Mouse (Mus musculus): ENCODE measurements around the gene Syne1. TPM values are rescaled to one million over a fixed set of nuclear protein-coding genes. Genes with fewer than 3 reads are reported as not detected.

Syne1 gene
- polyA plus RNA-seq, 1 experiment from 2014 or later: 3.1 TPM

DNA sequence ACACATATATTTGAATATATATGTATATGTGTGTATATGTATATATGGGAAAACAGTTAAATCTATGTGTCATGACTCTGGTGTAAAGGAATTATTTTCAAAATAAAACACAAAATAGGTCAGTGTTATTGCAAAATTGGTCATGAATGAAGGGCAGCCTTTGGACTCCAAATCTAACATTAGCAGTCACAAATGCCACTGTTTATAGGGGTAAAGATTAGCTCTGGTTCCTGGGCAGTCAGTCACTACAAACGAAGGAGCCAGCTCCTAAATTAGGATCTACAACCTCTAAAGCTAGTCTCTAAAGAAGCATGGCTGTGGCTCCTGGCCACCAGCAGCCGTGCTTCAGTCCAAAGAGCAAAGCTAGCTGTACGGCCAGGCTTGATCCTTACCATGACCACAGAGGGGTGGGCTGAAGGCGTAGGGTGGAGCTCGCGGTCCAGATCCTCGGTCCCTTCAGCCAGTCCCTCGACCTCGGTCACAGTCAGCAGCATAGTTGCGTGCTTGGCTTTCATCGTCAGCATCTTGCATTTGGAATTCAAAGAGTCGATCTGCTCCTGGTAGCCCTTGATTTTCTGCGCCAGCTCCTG, 357.1 kb downstream of the Syne1 start:
- Histone ChIP-seq H3K9me3 (replicated peaks; ENCODE audit: control insufficient read depth, low read length) (no peaks in the 10 kb centered on the region), H3K4me2 (ENCODE audit: low read depth, low read length) (peak overlapping the region; percentile 60), H3K4me1 (ENCODE audit: control insufficient read depth, insufficient read depth, low read length) (no peaks in the 10 kb centered on the region), H3K27ac (replicated peaks; ENCODE audit: low read depth, low read length) (peak overlapping the region; percentile 28; the same call in 1 of the 2 replicates), H3K4me3 (ENCODE audit: low read depth, low read length) (peak overlapping the region; percentile 42), H3K27me3 (ENCODE audit: control insufficient read depth, insufficient read depth, low read length) (no peaks in the 10 kb centered on the region), H3K9ac (replicated peaks; ENCODE audit: low read length) (peak overlapping the region; percentile 48), H3K36me3 (replicated peaks; ENCODE audit: control insufficient read depth, insufficient read depth, low read depth, low read length) (no peaks in the 10 kb centered on the region)
- DNase-seq (ENCODE audit: low spot score) (no peak), ATAC-seq (replicated peaks; ENCODE audit: insufficient number of reproducible peaks, low FRiP score, low TSS enrichment, low read depth) (peak; percentile 84)
- WGBS: 2% methylated on average over 13 of the region's 13 CpGs

DNA sequence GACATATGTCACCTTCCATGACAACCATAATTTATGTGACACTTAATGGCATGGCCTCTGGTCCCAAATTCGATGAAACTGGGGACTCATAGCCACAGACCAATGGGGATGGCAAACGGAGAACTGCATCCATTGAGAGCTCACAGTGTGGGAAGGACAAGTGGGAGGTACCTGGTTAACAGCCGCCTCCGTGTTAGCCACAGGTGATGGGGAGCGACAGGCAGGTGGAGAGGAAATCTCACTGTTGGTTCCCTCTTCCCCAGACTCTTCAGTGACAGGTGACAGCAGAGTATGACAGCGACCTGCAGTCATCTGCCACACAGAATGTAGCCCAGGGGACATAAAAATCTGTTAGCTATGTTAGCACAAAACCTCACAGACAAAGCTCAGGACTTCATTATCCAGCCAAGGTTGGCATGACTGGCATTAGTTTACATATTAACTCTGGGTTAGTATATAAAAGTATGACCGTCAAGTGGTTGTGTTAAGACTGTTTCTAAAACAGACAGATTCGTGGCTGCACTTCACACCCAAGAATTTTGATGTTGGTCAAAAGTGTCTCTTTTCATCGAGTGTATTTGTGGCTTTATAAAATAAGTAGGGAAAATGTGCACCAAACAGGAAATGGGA, 358.3 kb downstream of the Syne1 start:
- Histone ChIP-seq H3K27me3 (ENCODE audit: control insufficient read depth, insufficient read depth, low read length) (no peaks in the 10 kb centered on the region), H3K4me2 (ENCODE audit: low read depth, low read length) (no peak overlapping the region), H3K9ac (replicated peaks; ENCODE audit: low read length) (no peak overlapping the region), H3K36me3 (replicated peaks; ENCODE audit: control insufficient read depth, insufficient read depth, low read depth, low read length) (no peaks in the 10 kb centered on the region), H3K9me3 (replicated peaks; ENCODE audit: control insufficient read depth, low read length) (no peaks in the 10 kb centered on the region), H3K4me1 (ENCODE audit: control insufficient read depth, insufficient read depth, low read length) (no peaks in the 10 kb centered on the region), H3K4me3 (ENCODE audit: low read depth, low read length) (no peak overlapping the region), H3K27ac (replicated peaks; ENCODE audit: low read depth, low read length) (no peak overlapping the region)
- ATAC-seq (replicated peaks; ENCODE audit: insufficient number of reproducible peaks, low FRiP score, low TSS enrichment, low read depth) (no peak), DNase-seq (ENCODE audit: low spot score) (no peak)
- 79% methylated on average over 9 of the region's 9 CpGs for WGBS

DNA sequence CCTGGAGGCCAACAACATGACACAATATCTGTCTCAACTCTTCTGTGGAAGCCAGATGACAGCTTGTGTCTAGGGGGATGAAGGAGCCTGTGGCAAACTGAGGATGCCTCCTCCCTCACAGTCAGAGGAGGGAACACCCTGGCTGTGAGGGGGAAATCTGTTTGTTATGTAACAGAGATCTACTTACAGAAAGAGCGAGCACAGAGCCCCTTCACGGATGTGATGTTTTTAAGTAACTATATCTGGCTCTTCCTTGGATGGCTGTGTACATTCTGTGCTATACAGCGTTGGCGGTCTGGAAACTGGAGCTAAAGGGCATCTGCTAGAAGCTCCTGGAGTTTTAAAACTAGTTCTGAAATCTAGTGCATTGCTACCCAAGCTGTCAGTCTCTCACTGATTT, 360.5 kb downstream of the Syne1 start:
- Histone ChIP-seq H3K27ac (replicated peaks; ENCODE audit: low read depth, low read length) (no peak overlapping the region), H3K9me3 (replicated peaks; ENCODE audit: control insufficient read depth, low read length) (no peaks in the 10 kb centered on the region), H3K4me3 (ENCODE audit: low read depth, low read length) (no peak overlapping the region), H3K36me3 (replicated peaks; ENCODE audit: control insufficient read depth, insufficient read depth, low read depth, low read length) (no peaks in the 10 kb centered on the region), H3K9ac (replicated peaks; ENCODE audit: low read length) (no peak overlapping the region), H3K27me3 (ENCODE audit: control insufficient read depth, insufficient read depth, low read length) (no peaks in the 10 kb centered on the region), H3K4me2 (ENCODE audit: low read depth, low read length) (no peak overlapping the region), H3K4me1 (ENCODE audit: control insufficient read depth, insufficient read depth, low read length) (no peaks in the 10 kb centered on the region)
- DNase-seq (ENCODE audit: low spot score) (no peak), ATAC-seq (replicated peaks; ENCODE audit: insufficient number of reproducible peaks, low FRiP score, low TSS enrichment, low read depth) (no peak)
- WGBS: 63% methylated on average over 4 of the region's 4 CpGs

DNA sequence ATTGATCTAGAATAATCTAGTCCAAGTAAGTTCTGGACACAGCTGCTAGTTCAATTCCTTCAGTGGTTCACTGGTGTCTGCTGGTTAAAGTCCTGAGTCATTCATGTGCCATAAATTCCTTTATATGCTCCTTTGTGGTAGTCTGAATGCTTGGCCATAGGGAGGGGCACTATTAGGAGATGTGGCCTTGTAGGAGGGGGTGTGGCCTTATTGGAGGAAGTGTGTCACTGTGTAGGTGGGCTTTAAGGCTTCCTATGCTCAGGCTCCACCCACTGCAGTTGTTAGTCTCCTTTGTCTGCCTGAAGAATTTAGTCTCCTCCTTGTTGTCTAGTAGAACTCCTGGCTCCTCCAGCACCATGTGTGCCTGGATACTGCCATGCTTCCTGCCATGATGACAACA, 362.4 kb downstream of the Syne1 start:
- Histone ChIP-seq H3K27ac (replicated peaks; ENCODE audit: low read depth, low read length) (no peak overlapping the region), H3K4me1 (ENCODE audit: control insufficient read depth, insufficient read depth, low read length) (no peaks in the 10 kb centered on the region), H3K9me3 (replicated peaks; ENCODE audit: control insufficient read depth, low read length) (no peaks in the 10 kb centered on the region), H3K36me3 (replicated peaks; ENCODE audit: control insufficient read depth, insufficient read depth, low read depth, low read length) (no peaks in the 10 kb centered on the region), H3K27me3 (ENCODE audit: control insufficient read depth, insufficient read depth, low read length) (no peaks in the 10 kb centered on the region), H3K9ac (replicated peaks; ENCODE audit: low read length) (no peak overlapping the region), H3K4me2 (ENCODE audit: low read depth, low read length) (no peak overlapping the region), H3K4me3 (ENCODE audit: low read depth, low read length) (no peak overlapping the region)
- no peak for ATAC-seq (replicated peaks; ENCODE audit: insufficient number of reproducible peaks, low FRiP score, low TSS enrichment, low read depth)
- DNase-seq (ENCODE audit: low spot score): no peak

DNA sequence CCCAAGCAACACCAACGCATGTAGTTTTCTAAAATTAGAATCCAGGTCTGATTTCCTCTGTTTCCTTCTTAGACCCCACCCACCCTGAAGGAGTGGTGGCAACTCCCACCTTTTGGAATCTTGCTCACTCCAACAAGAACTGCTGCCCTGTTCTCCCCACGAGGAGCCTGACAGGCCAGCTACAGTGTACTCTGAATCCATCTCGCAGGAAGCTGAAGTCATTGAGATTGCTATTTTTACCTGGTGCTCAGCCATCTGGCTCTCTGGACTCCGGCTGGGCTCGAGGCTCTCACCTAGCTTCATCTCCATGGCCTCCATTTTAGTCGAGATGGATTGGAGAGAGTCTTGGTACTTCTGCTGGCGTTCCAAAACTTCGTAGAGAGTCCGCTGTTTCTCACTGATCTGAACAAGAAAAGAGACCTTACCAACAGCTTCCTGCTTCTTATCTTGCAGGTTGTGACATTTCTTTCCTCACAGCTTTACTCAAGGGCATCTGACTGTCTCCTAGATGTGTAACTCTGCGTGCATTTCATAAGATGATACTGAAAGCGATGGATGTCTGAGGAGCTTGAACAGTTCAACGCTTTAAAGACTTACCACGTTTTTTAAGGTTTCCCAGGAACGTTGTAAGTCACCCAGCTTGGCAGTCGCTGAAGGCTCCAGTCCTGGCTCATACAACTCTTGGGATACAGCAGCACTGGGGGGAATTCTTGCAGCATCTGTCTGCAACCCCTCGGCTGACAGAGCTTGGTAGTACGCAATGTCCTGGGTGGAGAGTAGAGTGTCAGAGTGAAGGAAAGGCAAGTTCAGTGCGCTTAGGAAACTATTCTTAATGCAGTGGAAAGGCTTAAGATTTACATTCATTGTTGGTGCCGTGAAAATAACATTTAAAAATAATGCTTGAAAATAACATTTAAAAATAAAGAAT, 365.9 kb downstream of the Syne1 start:
- ATAC-seq (replicated peaks; ENCODE audit: insufficient number of reproducible peaks, low FRiP score, low TSS enrichment, low read depth) (no peak), DNase-seq (ENCODE audit: low spot score) (no peak)
- Histone ChIP-seq H3K4me2 (ENCODE audit: low read depth, low read length) (no peak overlapping the region), H3K4me3 (ENCODE audit: low read depth, low read length) (no peak overlapping the region), H3K27me3 (ENCODE audit: control insufficient read depth, insufficient read depth, low read length) (no peaks in the 10 kb centered on the region), H3K9me3 (replicated peaks; ENCODE audit: control insufficient read depth, low read length) (no peaks in the 10 kb centered on the region), H3K27ac (replicated peaks; ENCODE audit: low read depth, low read length) (no peak overlapping the region), H3K4me1 (ENCODE audit: control insufficient read depth, insufficient read depth, low read length) (no peaks in the 10 kb centered on the region), H3K9ac (replicated peaks; ENCODE audit: low read length) (no peak overlapping the region), H3K36me3 (replicated peaks; ENCODE audit: control insufficient read depth, insufficient read depth, low read depth, low read length) (no peaks in the 10 kb centered on the region)
- WGBS: 82% methylated on average over 19 of the region's 19 CpGs

DNA sequence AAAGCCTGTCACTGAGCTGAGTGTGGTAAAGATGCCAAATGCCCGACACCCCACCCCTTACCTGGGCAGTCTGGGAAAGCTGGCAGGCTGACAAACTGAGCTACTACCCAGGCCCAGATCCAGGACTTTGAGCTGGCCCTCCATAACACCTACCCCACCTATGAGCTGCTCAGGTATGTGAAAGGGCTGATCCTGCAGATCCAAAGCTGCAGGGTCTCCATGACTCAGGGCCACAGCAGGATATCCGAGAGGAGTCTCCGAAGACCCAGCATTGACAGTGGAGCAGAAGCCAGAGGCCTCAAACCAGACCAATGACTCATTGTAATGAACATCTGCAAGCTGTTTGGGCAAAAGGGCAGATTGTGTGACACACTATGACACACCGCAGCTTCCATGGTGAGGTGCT, 369.5 kb downstream of the Syne1 start:
- no peaks in the 10 kb centered on the region for H3K4me1 ChIP-seq (ENCODE audit: control insufficient read depth, insufficient read depth, low read length)
- H3K9me3 ChIP-seq (replicated peaks; ENCODE audit: control insufficient read depth, low read length): no peaks in the 10 kb centered on the region
- H3K4me3 ChIP-seq (ENCODE audit: low read depth, low read length): no peak overlapping the region
- 77% methylated on average over 4 of the region's 4 CpGs for WGBS
- no peak overlapping the region for H3K9ac ChIP-seq (replicated peaks; ENCODE audit: low read length)
- H3K36me3 ChIP-seq (replicated peaks; ENCODE audit: control insufficient read depth, insufficient read depth, low read depth, low read length): no peaks in the 10 kb centered on the region
- H3K4me2 ChIP-seq (ENCODE audit: low read depth, low read length): no peak overlapping the region
- ATAC-seq (replicated peaks; ENCODE audit: insufficient number of reproducible peaks, low FRiP score, low TSS enrichment, low read depth) (no peak), DNase-seq (ENCODE audit: low spot score) (no peak)
- no peaks in the 10 kb centered on the region for H3K27me3 ChIP-seq (ENCODE audit: control insufficient read depth, insufficient read depth, low read length)
- H3K27ac ChIP-seq (replicated peaks; ENCODE audit: low read depth, low read length): no peak overlapping the region

DNA sequence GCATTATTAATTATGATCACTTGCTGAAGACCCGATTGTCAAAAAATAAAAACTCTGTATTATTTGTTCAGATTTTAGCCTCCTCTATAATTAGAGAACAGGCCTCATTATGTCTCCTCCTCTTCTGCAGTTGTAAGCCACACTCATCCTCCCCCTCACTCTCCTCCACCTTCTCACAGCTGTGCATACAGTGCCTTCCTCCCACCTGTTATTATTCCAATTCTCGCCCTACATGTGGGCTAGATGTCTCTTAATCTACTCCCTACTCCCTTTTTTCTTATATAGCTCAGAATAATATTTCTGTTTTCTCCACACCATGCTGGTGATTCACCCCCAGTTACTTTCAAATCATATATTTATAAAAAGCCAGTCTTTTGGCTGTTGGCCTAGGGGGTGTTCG, 371.4 kb downstream of the Syne1 start:
- H3K27me3 ChIP-seq (ENCODE audit: control insufficient read depth, insufficient read depth, low read length): no peaks in the 10 kb centered on the region
- no peaks in the 10 kb centered on the region for H3K9me3 ChIP-seq (replicated peaks; ENCODE audit: control insufficient read depth, low read length)
- DNase-seq (ENCODE audit: low spot score): no peak
- no peaks in the 10 kb centered on the region for H3K36me3 ChIP-seq (replicated peaks; ENCODE audit: control insufficient read depth, insufficient read depth, low read depth, low read length)
- H3K4me3 ChIP-seq (ENCODE audit: low read depth, low read length): no peak overlapping the region
- 88% methylated on average over 3 of the region's 3 CpGs for WGBS
- H3K4me1 ChIP-seq (ENCODE audit: control insufficient read depth, insufficient read depth, low read length): no peaks in the 10 kb centered on the region
- no peak overlapping the region for H3K9ac ChIP-seq (replicated peaks; ENCODE audit: low read length)
- H3K27ac ChIP-seq (replicated peaks; ENCODE audit: low read depth, low read length): no peak overlapping the region
- H3K4me2 ChIP-seq (ENCODE audit: low read depth, low read length): no peak overlapping the region
- no peak for ATAC-seq (replicated peaks; ENCODE audit: insufficient number of reproducible peaks, low FRiP score, low TSS enrichment, low read depth)

DNA sequence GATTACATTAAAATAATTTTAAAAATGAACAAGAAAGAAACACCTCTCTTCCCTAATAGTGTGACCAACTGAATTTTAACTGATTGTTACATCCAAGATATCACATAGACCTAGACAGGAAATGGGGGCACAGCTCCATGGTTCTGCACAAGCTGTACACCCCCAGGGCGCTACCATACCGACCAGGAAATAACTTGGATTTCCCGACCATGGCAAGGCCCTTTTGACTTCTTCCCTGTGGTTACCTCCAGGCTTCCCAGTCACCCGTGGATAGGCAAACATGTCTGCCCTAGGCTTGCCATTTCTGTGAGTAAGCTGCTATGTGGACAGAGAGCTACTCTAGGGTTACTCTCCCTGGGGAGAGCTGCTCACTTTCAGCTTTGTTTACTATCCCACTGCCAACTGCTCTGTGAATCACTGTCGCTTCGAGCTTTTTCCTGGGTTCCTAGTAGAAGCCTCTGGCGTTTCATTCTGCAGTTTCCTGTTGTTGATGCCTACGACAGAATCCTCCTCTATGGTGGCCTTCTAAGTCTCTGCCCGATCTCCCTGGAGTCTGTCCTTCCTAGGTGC, 373.8 kb downstream of the Syne1 start:
- H3K9me3 ChIP-seq (replicated peaks; ENCODE audit: control insufficient read depth, low read length): no peaks in the 10 kb centered on the region
- no peak overlapping the region for H3K4me2 ChIP-seq (ENCODE audit: low read depth, low read length)
- H3K9ac ChIP-seq (replicated peaks; ENCODE audit: low read length): no peak overlapping the region
- DNase-seq (ENCODE audit: low spot score) (no peak), ATAC-seq (replicated peaks; ENCODE audit: insufficient number of reproducible peaks, low FRiP score, low TSS enrichment, low read depth) (no peak)
- H3K27me3 ChIP-seq (ENCODE audit: control insufficient read depth, insufficient read depth, low read length): no peaks in the 10 kb centered on the region
- no peaks in the 10 kb centered on the region for H3K4me1 ChIP-seq (ENCODE audit: control insufficient read depth, insufficient read depth, low read length)
- H3K36me3 ChIP-seq (replicated peaks; ENCODE audit: control insufficient read depth, insufficient read depth, low read depth, low read length): no peaks in the 10 kb centered on the region
- H3K27ac ChIP-seq (replicated peaks; ENCODE audit: low read depth, low read length): no peak overlapping the region
- WGBS: 49% methylated on average over 9 of the region's 9 CpGs
- H3K4me3 ChIP-seq (ENCODE audit: low read depth, low read length): no peak overlapping the region

Data from embryonic facial prominence, embryonic 11.5 days (tissue).